Mouse (Mus musculus): ENCODE results near the gene Plxnb2. TPM values are rescaled to one million over a fixed set of nuclear protein-coding genes. Genes with fewer than 3 reads are reported as not detected.
A peak's percentile ranks its signal among the peaks of the same experiment; 100 is the strongest.

Gene Plxnb2
- polyA plus RNA-seq, 1 experiment from 2014 or later, result 27.2 TPM

DNA sequence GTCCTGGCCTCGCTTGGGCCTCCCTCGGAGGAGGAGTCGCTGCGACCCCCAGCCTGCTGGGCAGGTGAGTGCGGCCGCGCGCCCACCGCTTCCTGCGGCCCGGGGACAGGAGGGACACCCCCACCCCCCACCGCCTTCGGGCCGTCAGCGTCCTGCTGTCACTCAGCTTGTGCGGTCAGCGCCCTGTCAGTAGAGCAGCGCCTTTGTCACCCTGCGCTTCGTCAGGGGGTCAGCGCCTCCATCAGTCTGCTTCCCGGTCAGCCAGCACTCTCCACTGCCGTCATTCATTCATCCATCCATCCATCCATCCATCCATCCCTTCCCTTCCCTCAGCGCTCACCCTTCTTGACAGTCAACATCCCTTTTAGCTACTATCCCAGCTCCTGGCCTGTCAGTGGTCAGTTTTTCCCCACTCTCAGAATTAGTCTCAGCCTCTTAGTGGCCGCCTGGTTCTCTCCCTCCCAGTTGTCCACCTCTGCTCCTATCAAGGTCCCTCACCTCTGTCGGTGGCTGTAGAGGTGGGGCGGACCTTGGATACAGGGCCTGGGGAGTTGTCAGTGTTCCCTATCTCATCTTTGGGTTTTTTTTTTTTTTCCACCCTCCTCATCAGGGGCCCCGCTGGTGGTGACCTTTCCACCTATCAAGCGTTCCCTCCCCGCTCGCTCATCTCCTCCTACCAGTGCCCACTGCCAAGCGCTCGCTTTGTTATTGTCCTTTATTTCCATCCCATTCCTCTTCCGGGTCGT lies 31.3 kb upstream of the Plxnb2 start:
- Histone ChIP-seq H3K9ac (replicated peaks) (peak overlapping the region; percentile 100), H3K4me3 (ENCODE audit: low read depth, low read length) (peak overlapping the region; percentile 98), H3K9me3 (ENCODE audit: low read length) (0 out of 2 replicates have a peak, but pooled peaks cover 2% of the 10 kb centered on the region), H3K36me3 (replicated peaks; ENCODE audit: insufficient read depth, low read length) (peaks cover 5% of the 10 kb centered on the region; the same call in 1 of the 2 replicates), H3K4me2 (ENCODE audit: low read depth, low read length) (peak overlapping the region; percentile 87), H3K27me3 (ENCODE audit: insufficient read depth, low read length) (no peaks in the 10 kb centered on the region), H3K4me1 (ENCODE audit: insufficient read depth) (peaks cover 29% of the 10 kb centered on the region), H3K27ac (ENCODE audit: low read depth) (peak overlapping the region; percentile 98)
- TF ChIP-seq CTCF (IDR thresholded peaks at IDR 0.05; ENCODE audit: low read depth), result 0 out of 2 replicates have a peak, but pooled peaks have one; percentile 2
- TF ChIP-seq EP300 (IDR thresholded peaks at IDR 0.05; ENCODE audit: low read depth), result no peak
- 2% methylated on average over 32 of the region's 35 CpGs for WGBS (ENCODE audit: insufficient replicate concordance)
- peak; percentile 37 for ATAC-seq
- peak; percentile 50 for DNase-seq

DNA sequence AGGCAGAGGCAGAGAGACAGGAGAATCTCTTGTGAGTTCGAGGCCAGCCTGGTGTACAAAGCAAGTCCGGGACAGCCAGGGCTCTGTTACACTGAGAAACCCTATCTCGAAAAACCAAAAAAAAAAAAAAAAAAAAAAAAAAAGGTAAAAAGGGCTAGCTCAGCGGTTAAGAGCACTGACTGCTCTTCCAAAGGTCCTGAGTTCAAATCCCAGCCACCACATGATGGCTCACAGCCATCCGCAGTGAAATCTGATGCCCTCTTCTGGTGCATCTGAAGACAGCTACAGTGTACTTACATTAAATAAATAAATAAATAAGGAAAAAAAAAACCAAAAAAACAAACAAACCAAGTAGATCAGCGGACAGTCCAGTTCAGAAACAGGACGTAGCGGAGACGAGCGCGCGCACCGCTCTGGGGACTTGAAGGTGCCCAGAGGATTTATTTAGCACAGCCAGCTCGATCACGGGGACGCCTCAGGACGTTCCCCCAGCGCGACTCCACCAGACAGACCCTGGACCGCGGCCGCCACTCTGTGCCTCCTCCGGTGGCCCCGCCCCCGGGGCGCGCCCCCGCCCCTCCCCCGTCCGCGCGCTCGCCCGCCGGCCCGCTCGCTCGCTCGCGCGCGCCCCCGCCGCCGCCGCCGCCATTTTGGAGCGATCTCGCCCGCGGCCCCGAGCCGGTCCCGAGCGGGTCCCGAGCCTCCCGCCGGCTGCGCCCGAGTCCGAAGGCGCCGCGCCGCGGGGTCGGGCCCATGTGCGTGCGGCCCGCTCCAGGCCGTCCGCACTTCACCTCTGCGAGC lies 30.5 kb upstream of the Plxnb2 start, which contains the start of gene Ppp6r2:
Gene Ppp6r2, plus strand, starts transcription at position 639 of the 801 bp plus-strand sequence.
- ATAC-seq (peak; percentile 73), DNase-seq (peak; percentile 92)
- no peaks in the 10 kb centered on the region for H3K9me3 ChIP-seq (ENCODE audit: low read length)
- H3K27ac ChIP-seq (ENCODE audit: low read depth), result peak within 1 kb of the TSS; percentile 98
- H3K4me1 ChIP-seq (ENCODE audit: insufficient read depth), result peaks cover 29% of the 10 kb centered on the region
- H3K36me3 ChIP-seq (replicated peaks; ENCODE audit: insufficient read depth, low read length), result 0 out of 2 replicates have a peak, but pooled peaks cover 5% of the 10 kb centered on the region
- TF ChIP-seq CTCF (IDR thresholded peaks at IDR 0.05; ENCODE audit: low read depth) (peak; percentile 45), EP300 (IDR thresholded peaks at IDR 0.05; ENCODE audit: low read depth) (no peak)
- WGBS (ENCODE audit: insufficient replicate concordance), result 3% methylated on average over 48 of the region's 73 CpGs
- peak within 1 kb of the TSS; percentile 87 for H3K4me2 ChIP-seq (ENCODE audit: low read depth, low read length)
- H3K9ac ChIP-seq (replicated peaks), result peak within 1 kb of the TSS; percentile 100
- peak within 1 kb of the TSS; percentile 98 for H3K4me3 ChIP-seq (ENCODE audit: low read depth, low read length)
- H3K27me3 ChIP-seq (ENCODE audit: insufficient read depth, low read length), result no peaks in the 10 kb centered on the region

DNA sequence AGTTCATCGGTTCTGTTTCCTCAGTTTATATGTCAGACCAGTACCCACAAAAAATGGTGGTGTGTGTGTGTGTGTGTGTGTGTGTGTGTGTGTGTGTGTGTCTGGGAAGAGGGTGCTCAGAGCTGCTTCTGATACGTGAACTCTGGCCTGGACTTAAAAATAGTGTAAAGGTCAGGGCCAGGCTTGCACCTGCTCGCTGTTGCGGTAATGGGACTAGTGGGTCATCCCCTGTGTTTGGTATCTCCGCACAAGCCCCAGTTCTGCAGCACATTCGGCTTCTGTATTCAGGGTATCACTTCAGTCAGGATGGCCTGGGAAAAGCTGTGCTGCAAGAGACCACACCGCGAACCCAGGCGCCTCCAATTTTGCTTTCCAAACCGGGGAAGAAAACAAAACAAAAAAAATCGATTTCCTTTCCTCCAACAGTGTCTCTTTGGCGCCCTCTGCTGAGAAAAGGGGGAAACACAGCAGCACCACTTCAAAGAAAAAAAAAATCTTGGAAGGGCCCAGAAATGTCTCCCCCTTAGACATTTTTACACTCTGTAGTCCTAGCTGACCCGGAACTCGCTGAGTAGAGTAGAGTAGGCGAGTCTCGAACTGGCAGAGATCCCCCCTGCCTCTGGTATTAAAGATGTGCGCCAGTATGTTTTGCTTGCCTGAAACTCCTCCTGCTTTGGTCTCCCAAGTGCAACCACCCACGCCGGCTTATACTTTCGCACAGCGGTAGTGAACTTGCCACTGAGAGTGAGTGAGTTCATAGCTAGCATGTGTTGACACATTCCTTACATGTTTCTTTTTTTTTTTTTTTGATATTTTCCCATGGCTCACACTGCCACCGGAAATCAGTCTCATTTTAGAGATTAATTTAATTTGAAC lies 29.5 kb upstream of the Plxnb2 start:
- H3K4me1 ChIP-seq (ENCODE audit: insufficient read depth), result peaks cover 20% of the 10 kb centered on the region
- peak; percentile 90 for TF ChIP-seq CTCF (IDR thresholded peaks at IDR 0.05; ENCODE audit: low read depth)
- TF ChIP-seq EP300 (IDR thresholded peaks at IDR 0.05; ENCODE audit: low read depth), result peak; percentile 46; the same call in 1 of the 2 replicates
- 14% methylated on average over 22 of the region's 22 CpGs for WGBS (ENCODE audit: insufficient replicate concordance)
- H3K36me3 ChIP-seq (replicated peaks; ENCODE audit: insufficient read depth, low read length), result no peaks in the 10 kb centered on the region
- H3K27ac ChIP-seq (ENCODE audit: low read depth), result peak overlapping the region; percentile 98
- H3K4me2 ChIP-seq (ENCODE audit: low read depth, low read length), result peak overlapping the region; percentile 87
- H3K4me3 ChIP-seq (ENCODE audit: low read depth, low read length), result peak overlapping the region; percentile 98
- no peaks in the 10 kb centered on the region for H3K9me3 ChIP-seq (ENCODE audit: low read length)
- H3K27me3 ChIP-seq (ENCODE audit: insufficient read depth, low read length), result no peaks in the 10 kb centered on the region
- H3K9ac ChIP-seq (replicated peaks), result peak overlapping the region; percentile 32
- DNase-seq (peak; percentile 91), ATAC-seq (peak; percentile 50)

DNA sequence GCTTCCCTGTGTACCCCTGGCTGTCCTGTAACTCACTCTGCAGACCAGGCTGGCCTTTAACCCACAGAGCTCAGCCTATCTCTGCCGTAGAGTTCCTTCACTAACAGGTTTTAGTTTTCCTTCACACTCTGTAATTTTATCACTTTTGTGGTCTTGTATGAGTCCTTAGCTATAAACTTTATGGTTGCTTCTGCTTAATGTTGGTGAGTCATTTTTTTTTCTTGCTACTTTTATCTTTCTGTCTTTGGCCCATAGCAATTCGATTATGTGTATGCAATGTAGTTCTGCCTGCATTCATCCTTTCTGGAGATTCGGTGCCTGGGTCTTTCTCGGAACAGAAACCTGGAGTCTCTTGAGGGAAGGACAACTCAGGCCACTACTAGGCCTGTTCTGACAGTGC lies 26.9 kb upstream of the Plxnb2 start:
- H3K36me3 ChIP-seq (replicated peaks; ENCODE audit: insufficient read depth, low read length), result no peaks in the 10 kb centered on the region
- TF ChIP-seq EP300 (IDR thresholded peaks at IDR 0.05; ENCODE audit: low read depth) (no peak), CTCF (IDR thresholded peaks at IDR 0.05; ENCODE audit: low read depth) (no peak)
- DNase-seq (no peak), ATAC-seq (no peak)
- no peak overlapping the region for H3K9ac ChIP-seq (replicated peaks)
- H3K27ac ChIP-seq (ENCODE audit: low read depth), result no peak overlapping the region
- H3K9me3 ChIP-seq (ENCODE audit: low read length), result peaks cover 8% of the 10 kb centered on the region
- peaks cover 5% of the 10 kb centered on the region for H3K4me1 ChIP-seq (ENCODE audit: insufficient read depth)
- no peaks in the 10 kb centered on the region for H3K27me3 ChIP-seq (ENCODE audit: insufficient read depth, low read length)
- 75% methylated on average over 4 of the region's 4 CpGs for WGBS (ENCODE audit: insufficient replicate concordance)
- no peak overlapping the region for H3K4me2 ChIP-seq (ENCODE audit: low read depth, low read length)
- no peak overlapping the region for H3K4me3 ChIP-seq (ENCODE audit: low read depth, low read length)

DNA sequence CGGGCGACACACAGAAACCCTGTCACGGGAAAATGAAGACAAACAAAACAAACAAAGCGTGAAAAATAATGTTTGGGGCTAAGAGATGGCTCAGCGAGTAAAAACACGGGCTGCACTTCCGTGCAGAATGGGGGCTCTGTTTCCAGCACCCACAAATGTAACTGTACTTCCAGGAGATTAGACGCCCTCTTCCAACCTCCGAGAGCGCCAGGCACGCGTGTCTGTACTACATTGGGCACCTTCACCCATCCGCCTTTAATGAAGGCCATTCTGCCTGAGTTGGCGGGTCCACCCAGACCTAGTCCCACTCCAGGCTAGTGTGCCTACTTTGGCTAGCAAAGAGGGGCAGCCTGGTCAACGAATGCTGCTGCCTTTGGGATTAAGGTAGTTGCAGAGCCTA lies 16.5 kb upstream of the Plxnb2 start:
- Histone ChIP-seq H3K36me3 (replicated peaks; ENCODE audit: insufficient read depth, low read length) (no peaks in the 10 kb centered on the region), H3K9ac (replicated peaks) (peak overlapping the region; percentile 98), H3K27ac (ENCODE audit: low read depth) (peak overlapping the region; percentile 99), H3K27me3 (ENCODE audit: insufficient read depth, low read length) (no peaks in the 10 kb centered on the region), H3K4me2 (ENCODE audit: low read depth, low read length) (peak overlapping the region; percentile 95), H3K4me1 (ENCODE audit: insufficient read depth) (peaks cover 18% of the 10 kb centered on the region), H3K4me3 (ENCODE audit: low read depth, low read length) (peak overlapping the region; percentile 96), H3K9me3 (ENCODE audit: low read length) (no peaks in the 10 kb centered on the region)
- DNase-seq (peak; percentile 14), ATAC-seq (no peak)
- TF ChIP-seq EP300 (IDR thresholded peaks at IDR 0.05; ENCODE audit: low read depth), result no peak
- no peak for TF ChIP-seq CTCF (IDR thresholded peaks at IDR 0.05; ENCODE audit: low read depth)
- 72% methylated on average over 15 of the region's 15 CpGs for WGBS (ENCODE audit: insufficient replicate concordance)
